Mouse (Mus musculus) bone marrow, adult 2 months (tissue): Measurements from ENCODE around the gene Fastkd5.

Source experiments
- CTCF ChIP-seq: fragments of 200-500 bp; IDR thresholded peaks from 2 replicates; pipeline ENCODE4 v1.5.1; 2011; ENCODE audit warnings: low read length, control low read depth; ENCODE audit not compliant: control insufficient read depth, insufficient read depth
- POLR2A ChIP-seq: fragments of 200-500 bp; IDR thresholded peaks from 2 replicates; pipeline ENCODE4 v1.6.1; 2011; ENCODE audit warnings: low read depth, mild to moderate bottlenecking, control low read depth, low read length, borderline replicate concordance; ENCODE audit not compliant: control insufficient read depth

GRCm38 (mm10) chr2:130568921-130569320, 60.9 kb downstream of the Fastkd5 start:
- TF ChIP-seq CTCF (no peak), POLR2A (no peak)
